Mouse (Mus musculus) cortical plate, adult 2 months (tissue): ENCODE measurements around the gene Cbln3. TPM values are rescaled to one million over a fixed set of nuclear protein-coding genes. Genes with fewer than 3 reads are reported as not detected.

Experiments
- H3K27ac ChIP-seq: fragments of 200-500 bp; 2 replicates; pipeline ENCODE4 v1.5.1; 2012; ENCODE audit warnings: low read length, control low read depth, inconsistent platforms; ENCODE audit not compliant: insufficient read depth
- H3K4me1 ChIP-seq: fragments of 200-500 bp; 2 replicates; pipeline ENCODE4 v1.6.1; 2011; ENCODE audit warnings: low read length; ENCODE audit not compliant: control insufficient read depth, insufficient read depth
- H3K4me3 ChIP-seq: fragments of 200-500 bp; 2 replicates; pipeline ENCODE4 v1.5.1; 2011; ENCODE audit warnings: mild to moderate bottlenecking, low read length, control low read depth; ENCODE audit not compliant: insufficient read depth
- CTCF ChIP-seq: fragments of 200-500 bp; IDR thresholded peaks from 2 replicates; pipeline ENCODE4 v1.5.1; 2011; ENCODE audit warnings: mild to moderate bottlenecking, control low read depth, low read length; ENCODE audit not compliant: insufficient read depth; ENCODE audit errors: extremely low read depth
- POLR2A ChIP-seq: fragments of 200-500 bp; IDR thresholded peaks from 2 replicates; pipeline ENCODE4 v1.6.1; 2011; ENCODE audit warnings: mild to moderate bottlenecking, low read length, control low read depth; ENCODE audit not compliant: insufficient read depth; ENCODE audit errors: extremely low read depth
- polyA plus RNA-seq: library from polyadenylated mRNA; depleted of rRNA; stranded (reverse); fragments of >200 nt; gene quantifications from 2 replicates; pipeline ENCODE4 v1.2.3, GENCODE M21; 2012; rRNA removed

The Cbln3 gene
- polyA plus RNA-seq, 1 experiment: 0.42 TPM

- no peak overlapping the region for H3K27ac ChIP-seq
- no peak overlapping the region for H3K4me3 ChIP-seq
- TF ChIP-seq CTCF: no peak
- no peak for TF ChIP-seq POLR2A
- no peaks in the 10 kb centered on the region for H3K4me1 ChIP-seq
Observed at GRCm38 (mm10) chr14:55830331-55830730, 53.9 kb downstream of the Cbln3 start.

GRCm38 (mm10) chr14:55829854-55830253, 54.3 kb downstream of the Cbln3 start:
- Histone ChIP-seq H3K4me3 (no peak overlapping the region), H3K4me1 (no peaks in the 10 kb centered on the region), H3K27ac (no peak overlapping the region)
- TF ChIP-seq POLR2A: no peak
- no peak for TF ChIP-seq CTCF

Other genes with a start within 250 kb of the Cbln3 start
- gene Ipo4, start 248.4 kb downstream of the Cbln3 start, polyA plus RNA-seq: 152 and 165 TPM in 2 replicates
- gene Gm49378, start 246.5 kb downstream of the Cbln3 start, polyA plus RNA-seq: 6.5 and 6.6 TPM in 2 replicates
- 30.8 and 33.7 TPM in 2 replicates for gene Tm9sf1, start 240.6 kb downstream of the Cbln3 start, polyA plus RNA-seq
- gene Tssk4, start 234.2 kb downstream of the Cbln3 start, polyA plus RNA-seq: 0.79 and 1.0 TPM in 2 replicates
- gene Mdp1, start 223.9 kb downstream of the Cbln3 start, polyA plus RNA-seq: 46.8 and 47.9 TPM in 2 replicates
- gene Gmpr2, start 212.5 kb downstream of the Cbln3 start, polyA plus RNA-seq: 31.4 and 35.1 TPM in 2 replicates
- gene Nedd8, start 212.3 kb downstream of the Cbln3 start, polyA plus RNA-seq: 346 and 353 TPM in 2 replicates
- gene Tinf2, start 202.6 kb downstream of the Cbln3 start, polyA plus RNA-seq: 16.1 and 18.7 TPM in 2 replicates
- 0.04 and 0.08 TPM in 2 replicates for gene Tgm1, start 170.5 kb downstream of the Cbln3 start, polyA plus RNA-seq
- 64.7 and 67.9 TPM in 2 replicates for gene Rabggta, start 162.1 kb downstream of the Cbln3 start, polyA plus RNA-seq
- 117 TPM in 2 replicates for gene Dhrs1, start 138.7 kb downstream of the Cbln3 start, polyA plus RNA-seq
- 9.1 and 9.2 TPM in 2 replicates for gene Nop9, start 138.7 kb downstream of the Cbln3 start, polyA plus RNA-seq
- gene Cideb, start 125.9 kb downstream of the Cbln3 start, polyA plus RNA-seq: 16.9 and 18.2 TPM in 2 replicates
- 0.15 and 0.17 TPM in 2 replicates for gene Ltb4r2, start 123.0 kb downstream of the Cbln3 start, polyA plus RNA-seq
- 0.25 and 0.45 TPM in 2 replicates for gene Ltb4r1, start 118.4 kb downstream of the Cbln3 start, polyA plus RNA-seq
- gene Adcy4, start 100.3 kb downstream of the Cbln3 start, polyA plus RNA-seq: 3.4 and 4.4 TPM in 2 replicates
- 0.66 and 1.0 TPM in 2 replicates for gene Ripk3, start 95.5 kb downstream of the Cbln3 start, polyA plus RNA-seq
- 1.8 and 2.0 TPM in 2 replicates for gene Nfatc4, start 61.2 kb downstream of the Cbln3 start, polyA plus RNA-seq
- gene Nynrin, start 30.4 kb downstream of the Cbln3 start, polyA plus RNA-seq: 2.6 and 2.8 TPM in 2 replicates
- gene Khnyn, start 555 bp upstream of the Cbln3 start, polyA plus RNA-seq: 11.4 TPM in 2 replicates
- 147 and 150 TPM in 2 replicates for gene Sdr39u1, start 15.9 kb upstream of the Cbln3 start, polyA plus RNA-seq
- 0.13 and 0.25 TPM in 2 replicates for gene Cma1, start 60.3 kb upstream of the Cbln3 start, polyA plus RNA-seq
- not detected in 2 replicates for gene Cma2, start 66.6 kb upstream of the Cbln3 start, polyA plus RNA-seq
- gene Mcpt1, start 133.6 kb upstream of the Cbln3 start, polyA plus RNA-seq: not detected in 2 replicates
- not detected in 2 replicates for gene Mcpt9, start 146.1 kb upstream of the Cbln3 start, polyA plus RNA-seq
- gene Mcpt2, start 157.6 kb upstream of the Cbln3 start, polyA plus RNA-seq: not detected in 2 replicates
- gene Mcpt4, start 177.9 kb upstream of the Cbln3 start, polyA plus RNA-seq: 0.47 TPM in 1 of 2 replicates, not detected in the other
- gene Mcpt8, start 200.9 kb upstream of the Cbln3 start, polyA plus RNA-seq: not detected in 2 replicates
- gene Ctsg, start 218.2 kb upstream of the Cbln3 start, polyA plus RNA-seq: not detected in 2 replicates
- not detected in 2 replicates for gene Gzme, start 236.2 kb upstream of the Cbln3 start, polyA plus RNA-seq
- gene Gzmd, start 248.2 kb upstream of the Cbln3 start, polyA plus RNA-seq: not detected in 2 replicates